Mouse (Mus musculus): Measurements from ENCODE around the gene Miip. TPM values are rescaled to one million over a fixed set of nuclear protein-coding genes. Genes with fewer than 3 reads are reported as not detected.
"Not testable (repeated sequence)": the region's sequence is repeated elsewhere in the genome, so short reads cannot be mapped to it uniquely, and the experiment has no call there.

Gene Miip
- polyA plus RNA-seq, 1 experiment from 2014 or later = 34.7 TPM

DNA sequence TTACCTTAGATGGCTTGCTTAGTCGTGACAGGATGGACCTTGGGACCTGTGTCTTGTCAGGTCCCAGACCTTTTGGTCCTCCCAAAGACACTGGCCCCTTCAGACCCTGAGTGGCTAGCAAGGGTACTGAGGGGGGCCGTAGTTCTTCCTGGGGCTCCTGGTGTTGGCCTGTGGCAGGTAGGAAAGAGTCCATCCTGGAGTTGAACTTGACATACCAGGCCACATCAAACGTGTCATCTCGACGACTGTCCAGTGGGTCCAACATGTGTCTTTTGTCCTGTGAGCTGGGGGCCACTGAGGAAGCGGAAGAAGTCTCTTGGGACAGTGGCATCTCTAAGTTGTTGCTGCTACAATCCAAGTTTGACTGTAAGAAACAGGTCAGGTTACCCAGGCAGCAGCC, 3.0 kb downstream of the Miip start:
- peaks cover 19% of the 10 kb centered on the region for H3K4me1 ChIP-seq (ENCODE audit: control insufficient read depth, insufficient read depth, low read length)
- 95% methylated on average over 6 of the region's 6 CpGs for WGBS
- peaks cover 37% of the 10 kb centered on the region for H3K36me3 ChIP-seq (ENCODE audit: control insufficient read depth, insufficient read depth, low read length)

DNA sequence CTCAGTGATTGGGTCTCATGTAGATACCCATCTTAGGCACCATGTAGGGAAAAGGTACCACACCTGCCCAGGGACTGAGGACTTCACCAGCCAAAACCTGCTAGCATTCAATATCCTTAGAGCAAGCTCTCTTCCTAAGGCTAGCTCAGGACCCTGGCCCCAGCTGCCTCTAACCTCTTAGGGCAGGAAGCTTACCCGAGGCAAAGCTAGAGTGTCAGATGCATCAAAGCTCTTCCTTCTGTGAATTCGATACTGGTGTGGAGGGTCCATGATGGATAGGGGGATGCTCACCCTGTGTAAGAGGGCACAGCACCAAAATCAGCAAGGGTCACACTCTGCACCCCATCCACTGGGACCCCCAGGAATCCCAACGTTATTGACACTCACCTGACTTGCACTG, 6.6 kb downstream of the Miip start:
- H3K4me1 ChIP-seq (ENCODE audit: control insufficient read depth, insufficient read depth, low read length) = no peaks in the 10 kb centered on the region
- H3K4me2 ChIP-seq (replicated peaks; ENCODE audit: low read depth, low read length) = no peak overlapping the region
- no peak overlapping the region for H3K9ac ChIP-seq (ENCODE audit: low read depth, low read length)
- H3K4me3 ChIP-seq (ENCODE audit: low read length) = no peak overlapping the region
- H3K9me3 ChIP-seq (ENCODE audit: control insufficient read depth, low read length) = no peaks in the 10 kb centered on the region
- peaks cover 41% of the 10 kb centered on the region for H3K36me3 ChIP-seq (ENCODE audit: control insufficient read depth, insufficient read depth, low read length)
- no peaks in the 10 kb centered on the region for H3K27me3 ChIP-seq (ENCODE audit: control insufficient read depth, insufficient read depth, low read length)
- H3K27ac ChIP-seq (ENCODE audit: low read depth, low read length) = no peak overlapping the region
- no peak for ATAC-seq (ENCODE audit: low FRiP score, low TSS enrichment)
- 77% methylated on average over 3 of the region's 3 CpGs for WGBS

More for the DNA sequence above, 3.0 kb downstream of the Miip start:
- Histone ChIP-seq H3K27me3 (ENCODE audit: control insufficient read depth, insufficient read depth, low read length) (no peaks in the 10 kb centered on the region), H3K9me3 (ENCODE audit: control insufficient read depth, low read length) (no peaks in the 10 kb centered on the region), H3K27ac (ENCODE audit: low read depth, low read length) (no peak overlapping the region), H3K4me2 (replicated peaks; ENCODE audit: low read depth, low read length) (no peak overlapping the region), H3K9ac (ENCODE audit: low read depth, low read length) (no peak overlapping the region), H3K4me3 (ENCODE audit: low read length) (no peak overlapping the region)
- no peak for ATAC-seq (ENCODE audit: low FRiP score, low TSS enrichment)

DNA sequence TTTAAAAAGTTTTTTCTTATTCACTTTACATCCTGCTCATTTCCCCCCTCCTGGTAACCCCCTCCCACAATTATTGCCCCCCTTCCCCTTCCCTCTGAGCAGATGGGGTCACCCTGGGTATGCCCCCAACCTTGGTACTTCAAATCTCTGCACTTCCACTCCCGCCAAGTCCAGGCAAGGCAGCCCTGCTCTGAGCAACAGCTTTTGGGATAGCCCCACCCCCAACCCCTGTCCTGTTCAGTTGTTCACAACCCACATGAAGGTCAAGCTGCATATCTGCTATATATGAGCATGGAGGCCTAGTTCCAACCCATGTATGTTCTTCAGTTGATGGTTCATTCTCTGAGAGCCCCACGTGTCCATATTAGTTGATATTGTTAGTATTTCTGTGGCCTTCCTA, 17.8 kb downstream of the Miip start:
- no peaks in the 10 kb centered on the region for H3K27me3 ChIP-seq (ENCODE audit: control insufficient read depth, insufficient read depth, low read length)
- no peak overlapping the region for H3K4me3 ChIP-seq (ENCODE audit: low read length)
- H3K27ac ChIP-seq (ENCODE audit: low read depth, low read length) = no peak overlapping the region
- 70% methylated on average over 2 of the region's 2 CpGs for WGBS
- no peak overlapping the region for H3K9ac ChIP-seq (ENCODE audit: low read depth, low read length)
- peaks cover 6% of the 10 kb centered on the region for H3K4me1 ChIP-seq (ENCODE audit: control insufficient read depth, insufficient read depth, low read length)
- H3K36me3 ChIP-seq (ENCODE audit: control insufficient read depth, insufficient read depth, low read length) = no peaks in the 10 kb centered on the region
- no peaks in the 10 kb centered on the region for H3K9me3 ChIP-seq (ENCODE audit: control insufficient read depth, low read length)
- no peak for ATAC-seq (ENCODE audit: low FRiP score, low TSS enrichment)
- H3K4me2 ChIP-seq (replicated peaks; ENCODE audit: low read depth, low read length) = no peak overlapping the region

DNA sequence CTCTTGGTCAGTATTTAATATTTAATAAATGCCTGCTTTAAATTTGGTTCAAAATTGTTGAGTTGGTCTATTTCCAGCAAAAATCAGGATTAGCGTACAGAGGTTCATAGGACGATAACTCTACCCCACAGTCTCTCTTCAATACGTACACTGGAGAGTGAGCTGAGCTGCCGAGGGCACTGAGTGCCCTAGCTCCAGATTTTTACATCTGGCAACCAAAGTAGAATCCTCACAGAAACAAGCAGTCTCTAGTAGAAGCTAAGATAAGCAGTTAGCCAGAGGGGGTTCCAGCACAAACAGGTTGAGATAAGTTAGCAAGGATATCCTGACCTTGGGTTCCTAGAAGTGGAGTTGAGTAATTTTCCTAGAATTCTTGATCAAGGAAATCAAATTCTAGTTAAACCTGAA, 20.0 kb downstream of the Miip start:
- Histone ChIP-seq H3K4me3 (ENCODE audit: low read length) (peak overlapping the region; percentile 89), H3K9ac (ENCODE audit: low read depth, low read length) (peak overlapping the region; percentile 50; the same call in 1 of the 2 replicates), H3K27ac (ENCODE audit: low read depth, low read length) (no peak overlapping the region), H3K4me2 (replicated peaks; ENCODE audit: low read depth, low read length) (peak overlapping the region; percentile 51), H3K36me3 (ENCODE audit: control insufficient read depth, insufficient read depth, low read length) (no peaks in the 10 kb centered on the region), H3K4me1 (ENCODE audit: control insufficient read depth, insufficient read depth, low read length) (peaks cover 6% of the 10 kb centered on the region), H3K9me3 (ENCODE audit: control insufficient read depth, low read length) (peaks cover 5% of the 10 kb centered on the region; the same call in 1 of the 2 replicates), H3K27me3 (ENCODE audit: control insufficient read depth, insufficient read depth, low read length) (no peaks in the 10 kb centered on the region)
- ATAC-seq (ENCODE audit: low FRiP score, low TSS enrichment) = peak; percentile 63
- 8% methylated on average over 4 of the region's 4 CpGs for WGBS

DNA sequence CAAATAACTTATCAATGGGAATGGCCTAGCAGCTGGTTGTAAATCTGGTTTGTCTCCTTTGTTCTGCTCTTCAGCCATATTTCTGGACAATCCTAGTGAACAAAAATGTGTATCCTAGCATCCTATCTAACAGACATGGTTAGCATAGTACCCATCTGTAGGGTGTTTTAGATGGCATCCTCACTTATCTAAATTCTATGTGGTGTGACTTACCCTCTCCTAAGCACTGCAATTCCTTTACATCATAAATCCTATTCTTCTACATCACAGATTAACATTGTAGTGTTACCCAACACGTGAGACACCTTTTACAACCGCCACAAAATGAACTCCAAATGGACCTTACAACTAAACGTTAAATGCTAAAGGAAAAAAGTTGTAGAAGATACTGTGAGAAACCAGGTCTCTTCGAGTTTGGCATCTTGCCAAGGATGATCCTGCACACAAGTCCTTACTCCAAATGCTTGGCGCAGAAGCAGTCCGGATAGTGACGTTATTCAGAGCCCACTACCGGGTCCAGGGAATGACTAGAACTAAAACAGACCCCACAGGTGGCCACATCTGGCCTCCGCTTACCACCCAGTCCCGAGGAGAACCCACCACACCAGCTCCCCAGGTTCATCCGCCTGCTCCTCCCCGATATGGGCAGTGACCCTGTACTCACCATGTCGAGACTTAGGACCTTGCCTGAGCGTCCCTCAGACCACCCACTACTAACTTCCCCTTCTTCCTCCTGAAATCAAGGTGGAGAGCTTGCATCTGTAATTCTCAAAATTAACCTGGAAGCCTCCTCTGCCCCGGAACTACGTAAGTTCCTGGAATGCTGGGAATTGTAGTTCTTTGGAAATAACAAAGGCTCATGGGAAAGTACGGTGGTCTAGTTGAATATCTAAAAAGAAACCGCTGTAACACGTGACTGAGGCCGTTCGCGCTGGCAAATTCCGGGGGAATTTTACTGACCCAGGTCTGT, 20.7 kb downstream of the Miip start, which contains the start of gene Zfp933:
Zfp933 (minus strand) TSS at position 753 of the 970 bp plus-strand sequence.
- H3K4me1 ChIP-seq (ENCODE audit: control insufficient read depth, insufficient read depth, low read length) = peaks cover 6% of the 10 kb centered on the region
- peak within 1 kb of the TSS; percentile 51 for H3K4me2 ChIP-seq (replicated peaks; ENCODE audit: low read depth, low read length)
- peak; percentile 93 for ATAC-seq (ENCODE audit: low FRiP score, low TSS enrichment)
- no peaks in the 10 kb centered on the region; the same call in 1 of the 2 replicates for H3K36me3 ChIP-seq (ENCODE audit: control insufficient read depth, insufficient read depth, low read length)
- WGBS = 5% methylated on average over 23 of the region's 23 CpGs
- peaks cover 12% of the 10 kb centered on the region; the same call in 1 of the 2 replicates for H3K9me3 ChIP-seq (ENCODE audit: control insufficient read depth, low read length)
- no peak within 1 kb of the TSS for H3K27ac ChIP-seq (ENCODE audit: low read depth, low read length)
- H3K4me3 ChIP-seq (ENCODE audit: low read length) = peak within 1 kb of the TSS; percentile 89
- peak within 1 kb of the TSS; percentile 73 for H3K9ac ChIP-seq (ENCODE audit: low read depth, low read length)
- H3K27me3 ChIP-seq (ENCODE audit: control insufficient read depth, insufficient read depth, low read length) = no peaks in the 10 kb centered on the region

DNA sequence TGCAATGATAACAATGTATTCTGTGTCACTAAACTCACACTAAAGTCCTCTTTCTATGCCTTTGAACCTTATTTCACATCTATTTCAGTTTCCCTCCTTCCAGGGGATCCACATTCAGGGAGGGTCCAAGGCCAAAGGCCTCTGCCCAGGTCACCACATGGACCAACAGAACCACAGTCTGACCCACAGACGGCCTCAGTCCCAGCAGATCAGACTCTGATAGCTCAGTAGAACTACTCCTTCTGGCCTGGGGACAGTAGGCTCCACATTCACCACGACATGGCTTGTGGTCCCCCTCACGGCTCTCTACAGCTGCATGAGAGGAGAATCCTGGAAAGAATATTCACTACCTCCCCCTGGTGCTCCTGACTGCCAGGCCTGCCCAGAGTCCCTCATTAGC, 25.7 kb downstream of the Miip start:
- H3K36me3 ChIP-seq (ENCODE audit: control insufficient read depth, insufficient read depth, low read length) = peaks cover 6% of the 10 kb centered on the region
- 90% methylated on average over 3 of the region's 3 CpGs for WGBS
- peaks cover 6% of the 10 kb centered on the region for H3K4me1 ChIP-seq (ENCODE audit: control insufficient read depth, insufficient read depth, low read length)
- peaks cover 31% of the 10 kb centered on the region for H3K9me3 ChIP-seq (ENCODE audit: control insufficient read depth, low read length)
- no peaks in the 10 kb centered on the region for H3K27me3 ChIP-seq (ENCODE audit: control insufficient read depth, insufficient read depth, low read length)
- H3K27ac ChIP-seq (ENCODE audit: low read depth, low read length) = no peak overlapping the region
- H3K4me3 ChIP-seq (ENCODE audit: low read length) = no peak overlapping the region
- no peak overlapping the region for H3K4me2 ChIP-seq (replicated peaks; ENCODE audit: low read depth, low read length)
- ATAC-seq (ENCODE audit: low FRiP score, low TSS enrichment) = no peak
- H3K9ac ChIP-seq (ENCODE audit: low read depth, low read length) = no peak overlapping the region

DNA sequence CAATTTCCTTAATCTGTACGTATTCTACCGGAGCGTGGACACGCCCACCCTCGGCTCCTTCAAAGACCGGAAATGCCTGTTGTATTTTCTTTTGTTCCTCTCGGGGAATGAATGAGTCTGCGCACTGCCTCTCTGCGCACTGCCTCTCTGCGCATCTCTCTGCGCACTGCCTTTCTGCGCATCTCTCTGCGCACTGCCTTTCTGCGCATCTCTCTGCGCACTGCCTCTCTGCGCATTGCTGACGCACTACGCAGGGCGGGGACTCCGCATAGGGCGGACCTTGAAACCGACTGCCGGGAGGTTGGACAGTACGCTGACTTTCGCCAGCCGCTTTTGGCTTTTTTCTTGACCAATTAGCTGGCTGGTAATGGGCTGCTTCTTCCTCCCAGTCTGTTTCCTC, 29.3 kb downstream of the Miip start:
- not testable (repeated sequence) for H3K4me3 ChIP-seq (ENCODE audit: low read length); H3K27me3 ChIP-seq (ENCODE audit: control insufficient read depth, insufficient read depth, low read length); ATAC-seq (ENCODE audit: low FRiP score, low TSS enrichment); H3K4me1 ChIP-seq (ENCODE audit: control insufficient read depth, insufficient read depth, low read length); H3K4me2 ChIP-seq (replicated peaks; ENCODE audit: low read depth, low read length); H3K27ac ChIP-seq (ENCODE audit: low read depth, low read length); H3K9ac ChIP-seq (ENCODE audit: low read depth, low read length); H3K36me3 ChIP-seq (ENCODE audit: control insufficient read depth, insufficient read depth, low read length)
- WGBS = 100% methylated on average over 8 of the region's 26 CpGs
- H3K9me3 ChIP-seq (ENCODE audit: control insufficient read depth, low read length) = peaks cover 31% of the 10 kb centered on the region

DNA sequence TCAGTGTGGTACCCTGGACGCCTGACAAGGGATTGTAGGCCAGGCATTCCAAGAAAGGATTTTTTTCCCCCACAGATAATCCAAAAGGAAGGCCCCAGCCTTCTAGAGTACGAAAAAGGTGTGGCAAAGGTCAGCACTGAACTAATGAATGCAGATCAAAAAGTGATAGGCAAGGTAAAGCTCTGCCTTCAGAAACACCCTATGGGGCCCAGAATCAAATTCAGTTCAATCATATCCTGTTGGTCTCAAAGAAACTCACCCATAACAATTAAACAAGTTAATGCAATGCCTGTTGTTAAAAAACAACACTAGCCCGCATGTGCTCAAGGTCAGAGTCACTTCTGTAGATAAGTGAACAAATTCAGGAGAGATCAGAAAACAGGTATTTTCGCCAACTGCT, 44.2 kb downstream of the Miip start:
- no peak overlapping the region for H3K9ac ChIP-seq (ENCODE audit: low read depth, low read length)
- no peaks in the 10 kb centered on the region for H3K27me3 ChIP-seq (ENCODE audit: control insufficient read depth, insufficient read depth, low read length)
- no peaks in the 10 kb centered on the region for H3K4me1 ChIP-seq (ENCODE audit: control insufficient read depth, insufficient read depth, low read length)
- WGBS = 94% methylated on average over 4 of the region's 4 CpGs
- no peak overlapping the region for H3K4me3 ChIP-seq (ENCODE audit: low read length)
- ATAC-seq (ENCODE audit: low FRiP score, low TSS enrichment) = no peak
- no peak overlapping the region for H3K4me2 ChIP-seq (replicated peaks; ENCODE audit: low read depth, low read length)
- H3K9me3 ChIP-seq (ENCODE audit: control insufficient read depth, low read length) = peaks cover 66% of the 10 kb centered on the region
- H3K36me3 ChIP-seq (ENCODE audit: control insufficient read depth, insufficient read depth, low read length) = peaks cover 43% of the 10 kb centered on the region
- no peak overlapping the region for H3K27ac ChIP-seq (ENCODE audit: low read depth, low read length)

DNA sequence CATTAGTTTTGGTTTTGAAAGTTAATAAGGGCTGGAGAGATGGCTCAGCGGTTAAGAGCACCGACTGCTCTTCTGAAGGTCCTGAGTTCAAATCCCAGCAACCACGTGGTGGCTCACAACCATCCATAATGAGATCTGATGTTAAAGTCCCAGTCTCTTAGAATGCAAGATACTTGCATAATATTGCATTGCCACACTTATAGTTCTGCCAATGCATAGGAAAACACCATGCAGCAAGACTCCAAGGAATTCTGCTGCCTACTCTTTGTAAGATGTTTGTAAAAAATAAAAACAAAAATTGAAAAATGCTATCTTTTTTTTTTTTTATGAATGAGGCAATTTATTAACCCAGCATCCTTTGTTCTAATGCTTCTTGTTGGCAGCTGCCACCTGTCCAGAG, 47.2 kb downstream of the Miip start:
- Histone ChIP-seq H3K36me3 (ENCODE audit: control insufficient read depth, insufficient read depth, low read length) (peaks cover 19% of the 10 kb centered on the region), H3K9me3 (ENCODE audit: control insufficient read depth, low read length) (peaks cover 50% of the 10 kb centered on the region)
- not testable (repeated sequence) for H3K9ac ChIP-seq (ENCODE audit: low read depth, low read length); H3K4me1 ChIP-seq (ENCODE audit: control insufficient read depth, insufficient read depth, low read length); H3K27ac ChIP-seq (ENCODE audit: low read depth, low read length); H3K27me3 ChIP-seq (ENCODE audit: control insufficient read depth, insufficient read depth, low read length); ATAC-seq (ENCODE audit: low FRiP score, low TSS enrichment); H3K4me2 ChIP-seq (replicated peaks; ENCODE audit: low read depth, low read length); H3K4me3 ChIP-seq (ENCODE audit: low read length)
- WGBS = 92% methylated on average over 3 of the region's 3 CpGs

Data from kidney, embryonic 14.5 days (tissue).